Mouse (Mus musculus) gastrocnemius, postnatal 14 days (tissue): ENCODE measurements around the gene Wfdc6a. TPM values are rescaled to one million over a fixed set of nuclear protein-coding genes. Genes with fewer than 3 reads are reported as not detected.

Experiments
- DNase-seq: peaks from one replicate; pipeline ENCODE4 v3.0.0; 2021; ENCODE audit warnings: mixed read lengths
- intact Hi-C: fragments of 180-260 bp; cut with DNase I; formaldehyde crosslinking; loops from one replicate; pipeline ENCODE4 v1.15.1; 2025; ENCODE audit warnings: low total_unique reads
- total RNA-seq, 2 experiments: library from RNA; stranded (reverse); gene quantifications; 2 replicates each; pipeline ENCODE4 v1.2.3; 2021

The Wfdc6a gene
- total RNA-seq, 2 experiments from 2014 or later: not detected

DNA sequence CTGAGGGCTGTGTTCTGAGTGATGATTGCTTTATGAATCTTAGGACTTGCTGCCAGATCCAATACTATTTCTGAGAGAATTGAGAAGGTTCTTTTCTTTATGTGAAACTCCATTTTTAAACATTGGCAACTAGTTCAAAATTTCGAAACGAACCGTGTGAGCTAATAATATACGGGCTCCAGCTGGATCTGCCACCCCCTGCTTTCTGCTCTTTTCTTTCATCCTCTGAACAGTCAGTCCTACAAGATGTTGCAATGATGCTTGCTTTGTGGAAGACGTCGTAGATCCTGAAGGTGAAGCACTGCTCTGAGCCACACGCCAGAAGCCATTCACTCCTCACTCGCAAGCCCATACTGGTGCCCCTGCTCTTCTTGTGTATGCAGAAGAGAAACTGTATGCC, 26.8 kb downstream of the Wfdc6a start:
- DNase-seq: no peak
- intact Hi-C loops: no loop called here

DNA sequence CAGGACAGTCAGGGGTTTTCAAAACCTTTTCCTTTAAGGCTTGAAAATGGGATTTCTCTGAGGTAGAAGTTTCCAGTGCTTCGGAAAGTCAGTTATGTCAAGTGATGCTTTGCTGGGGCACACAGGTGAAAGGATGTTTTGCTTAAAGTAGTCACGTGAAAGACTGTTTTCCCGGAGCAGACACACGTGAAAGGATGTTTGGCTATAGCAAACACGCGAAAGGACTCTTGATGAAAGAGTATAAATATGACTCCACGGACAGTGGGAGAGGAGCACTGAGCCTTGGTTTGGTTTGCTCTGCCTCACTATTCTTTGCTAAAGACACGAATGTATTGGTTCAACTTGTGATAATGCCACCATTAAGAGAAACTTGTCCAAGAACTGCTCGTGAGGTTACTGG, 33.7 kb downstream of the Wfdc6a start:
- intact Hi-C loops: no loop called here
- DNase-seq: no peak

DNA sequence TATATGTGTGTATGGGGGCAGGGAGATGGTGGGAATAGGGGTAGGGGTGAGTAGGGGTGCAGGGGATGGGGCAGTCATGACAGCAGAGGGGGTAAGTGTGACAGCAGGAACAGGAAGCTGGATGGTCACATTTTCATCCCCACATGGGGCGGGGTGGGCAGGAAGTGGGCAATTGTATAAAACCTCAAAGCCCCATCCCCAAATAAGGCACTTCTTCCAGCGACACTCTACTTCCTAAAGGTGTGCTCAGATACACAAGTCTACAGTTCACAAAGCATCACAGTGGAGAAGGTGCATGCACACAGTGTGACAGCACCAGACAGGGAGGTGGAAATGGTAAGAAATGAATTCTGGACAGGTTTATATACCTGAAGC, 34.4 kb downstream of the Wfdc6a start:
- intact Hi-C loops: no loop called here
- DNase-seq: no peak

DNA sequence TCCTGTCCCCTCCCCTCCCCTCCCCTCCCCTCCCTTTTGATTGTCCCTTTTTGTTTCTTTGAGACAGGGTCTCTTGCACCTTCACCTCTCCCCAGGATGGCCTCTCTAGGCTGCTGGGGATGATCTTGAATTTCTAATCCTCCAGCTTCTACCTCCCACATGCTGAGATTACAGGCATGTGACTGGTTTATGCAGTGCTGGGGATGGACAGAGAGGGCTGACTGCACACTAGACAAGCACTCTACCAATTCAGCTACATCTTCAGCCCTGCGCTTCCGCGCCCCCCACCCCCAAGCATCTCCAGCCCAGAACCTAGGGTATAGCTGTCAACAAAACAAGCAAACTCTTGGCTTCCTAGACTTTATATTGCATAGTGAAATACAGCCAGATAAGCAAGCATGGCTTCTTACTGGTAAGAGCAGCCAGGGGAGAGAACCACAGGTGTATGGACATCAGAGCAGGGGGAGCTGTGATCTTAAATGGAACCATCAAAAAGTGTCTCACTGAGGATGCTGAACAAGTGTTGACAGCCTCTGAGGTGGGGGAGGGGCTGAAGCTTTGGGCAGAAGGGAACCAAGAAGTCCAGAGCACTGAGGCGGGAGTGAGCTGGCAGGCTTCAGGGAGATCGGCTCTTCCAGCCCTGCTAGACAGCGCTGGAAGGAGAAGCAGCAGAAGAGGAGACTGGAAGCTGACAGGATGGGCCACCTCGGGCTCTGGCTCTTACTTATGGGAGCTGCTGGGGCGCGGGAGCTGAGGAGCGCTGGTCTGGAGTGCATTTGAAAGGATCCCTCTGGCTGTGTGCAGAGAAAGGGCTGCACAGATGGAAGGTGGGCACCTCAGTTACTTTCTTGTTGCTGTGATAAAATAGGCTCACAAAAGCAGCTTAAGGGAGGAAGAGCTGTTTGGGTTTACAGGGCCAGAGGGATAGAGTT, 35.0 kb downstream of the Wfdc6a start:
- intact Hi-C loops: no loop called here
- no peak for DNase-seq

DNA sequence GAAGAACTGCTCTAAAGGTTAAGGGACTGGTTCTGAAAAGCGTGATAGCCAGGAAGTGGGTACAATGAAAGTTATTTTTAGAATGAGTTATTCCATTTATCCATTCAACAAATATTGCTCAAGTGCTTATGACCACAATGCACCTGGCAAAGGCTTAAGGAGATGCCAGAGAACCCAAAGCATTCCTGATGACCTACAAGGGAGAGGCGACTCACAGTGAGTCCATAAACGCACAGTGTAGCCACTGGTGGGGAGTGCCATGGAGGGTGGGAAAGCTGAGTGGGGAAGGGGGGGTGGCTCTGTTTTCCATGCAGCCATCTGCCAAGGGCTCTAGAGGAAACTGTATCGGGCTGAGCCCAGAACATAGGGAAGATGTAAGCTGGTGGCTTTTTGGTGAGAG, 35.9 kb downstream of the Wfdc6a start:
- intact Hi-C loops: no loop called here

DNA sequence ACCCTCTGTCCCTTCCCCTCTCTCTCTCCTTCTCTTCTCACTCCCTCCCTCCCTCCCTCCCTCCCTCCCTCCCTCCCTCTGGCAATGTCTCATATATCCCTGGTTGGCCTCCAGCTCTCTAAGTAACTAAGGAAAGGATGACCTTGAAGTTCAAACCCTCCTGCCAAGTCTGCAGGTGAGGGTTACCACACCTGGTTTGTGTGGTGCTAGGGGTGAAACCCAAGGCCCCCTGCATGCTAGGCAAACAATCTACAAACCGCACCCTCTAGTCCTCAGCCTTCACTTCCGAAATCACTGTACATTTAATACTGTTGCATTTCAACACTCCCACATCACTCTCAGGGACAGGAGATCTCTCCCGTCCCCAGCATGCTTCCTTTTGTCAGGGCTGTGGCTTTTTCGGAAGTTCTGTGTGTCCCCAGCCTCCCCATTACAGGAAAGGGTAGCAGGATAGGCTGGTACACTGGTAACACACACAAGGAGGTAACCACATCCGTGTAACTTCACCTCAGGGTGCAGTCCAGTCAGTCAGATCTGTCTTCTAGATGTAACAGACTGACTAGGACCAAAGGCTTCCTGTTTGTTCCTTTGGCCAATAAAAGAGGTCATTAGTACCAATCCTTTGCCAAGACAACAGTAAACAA, 40.7 kb downstream of the Wfdc6a start:
- intact Hi-C loops: no loop called here
- no peak for DNase-seq

More for the DNA sequence above, 35.9 kb downstream of the Wfdc6a start:
- no peak for DNase-seq

DNA sequence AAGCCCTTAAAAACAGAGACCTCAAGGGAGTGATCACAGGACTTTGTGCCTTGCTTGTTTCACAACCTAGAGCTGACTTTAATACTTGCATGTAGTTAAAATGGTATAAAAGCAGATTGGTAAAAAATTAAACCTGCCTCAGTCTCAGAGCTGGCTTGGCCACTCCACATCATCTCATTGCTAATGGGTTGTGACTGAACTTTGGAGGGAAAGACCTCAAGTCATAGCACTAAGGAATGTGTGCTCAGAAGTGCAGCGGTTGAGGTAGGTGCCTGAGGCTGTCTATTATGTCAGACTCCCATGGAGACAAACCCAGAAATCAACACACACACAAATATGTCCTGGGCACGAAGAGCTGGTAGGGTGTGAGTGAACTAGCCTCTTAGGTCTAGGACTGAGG, 41.5 kb downstream of the Wfdc6a start:
- no peak for DNase-seq
- intact Hi-C loops: no loop called here

DNA sequence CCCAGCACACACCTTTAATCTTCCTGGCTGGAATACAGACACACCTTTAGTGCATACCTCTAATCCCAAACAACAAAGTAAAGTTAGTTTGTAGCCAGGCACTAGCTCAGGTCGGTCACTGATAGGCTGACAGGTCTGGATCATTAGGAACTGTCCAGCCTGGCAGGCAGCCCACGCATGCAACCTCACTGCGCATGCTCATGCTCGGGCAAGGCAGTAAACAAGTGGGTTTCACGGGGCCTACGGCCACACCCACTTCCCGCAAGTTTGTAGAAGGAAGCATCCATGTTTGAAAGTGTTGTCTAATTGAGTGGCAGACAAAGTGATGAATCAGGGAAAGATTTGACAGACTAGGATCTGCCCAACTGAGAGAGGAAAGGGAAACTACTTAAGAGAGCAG, 42.6 kb downstream of the Wfdc6a start:
- intact Hi-C loops: no loop called here
- DNase-seq: no peak

DNA sequence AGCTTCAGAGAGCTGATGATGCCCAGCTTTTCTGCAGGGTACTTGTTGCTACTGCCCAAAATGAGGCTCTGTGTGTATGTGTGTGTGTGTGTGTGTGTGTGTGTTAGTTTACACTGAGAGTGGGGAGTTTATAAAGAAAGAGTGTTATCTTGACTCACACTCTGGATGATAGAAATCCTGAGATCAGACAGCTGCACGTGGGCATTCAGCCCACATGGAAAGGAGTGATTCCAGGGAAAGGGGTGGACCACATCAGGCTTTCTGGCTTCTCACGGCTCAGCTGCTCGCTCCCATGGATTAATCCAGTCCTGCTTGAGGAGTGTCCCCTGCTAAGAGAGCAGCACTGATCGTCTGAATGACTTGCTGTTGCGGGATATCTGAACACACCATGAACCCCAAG, 43.1 kb downstream of the Wfdc6a start:
- intact Hi-C loops: no loop called here
- DNase-seq: no peak

DNA sequence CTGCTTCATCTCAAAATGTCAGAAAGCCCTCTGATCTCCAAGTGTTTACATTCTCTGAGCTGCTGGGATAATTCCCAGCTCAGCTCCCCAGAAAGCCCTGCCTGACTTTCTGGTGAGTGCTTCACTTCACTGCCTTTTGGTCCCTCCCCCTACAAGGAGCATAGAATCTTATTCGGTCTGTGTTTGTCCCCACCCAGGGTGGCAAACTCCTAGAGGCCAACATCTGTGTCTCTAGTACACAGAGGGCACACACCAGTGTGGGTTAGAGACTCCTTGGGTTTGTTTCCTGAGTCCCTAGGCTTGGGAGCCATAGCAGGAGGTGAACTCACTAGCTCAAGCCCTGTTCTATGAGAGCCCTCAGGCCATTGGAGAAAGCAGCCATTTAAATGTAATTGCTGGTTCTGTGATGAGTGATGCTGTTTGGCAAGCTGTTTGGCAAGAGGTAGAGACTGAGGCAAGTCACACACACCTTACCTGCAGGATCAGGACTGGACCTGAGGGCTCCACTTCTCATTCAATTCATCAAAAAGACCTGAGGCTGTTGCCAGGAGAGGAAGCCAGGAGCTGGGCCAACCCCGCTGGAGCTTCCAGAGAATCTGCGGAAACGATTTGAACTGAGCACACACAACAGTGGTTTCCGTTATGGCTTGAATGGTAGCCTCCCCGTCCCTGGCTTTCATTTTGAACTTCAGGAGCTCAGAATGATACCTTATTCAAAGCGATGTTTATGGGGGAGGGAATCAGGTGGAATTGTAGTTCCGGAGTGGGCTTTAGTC, 44.4 kb downstream of the Wfdc6a start:
- intact Hi-C loops: no loop called here
- DNase-seq: peak; percentile 30

DNA sequence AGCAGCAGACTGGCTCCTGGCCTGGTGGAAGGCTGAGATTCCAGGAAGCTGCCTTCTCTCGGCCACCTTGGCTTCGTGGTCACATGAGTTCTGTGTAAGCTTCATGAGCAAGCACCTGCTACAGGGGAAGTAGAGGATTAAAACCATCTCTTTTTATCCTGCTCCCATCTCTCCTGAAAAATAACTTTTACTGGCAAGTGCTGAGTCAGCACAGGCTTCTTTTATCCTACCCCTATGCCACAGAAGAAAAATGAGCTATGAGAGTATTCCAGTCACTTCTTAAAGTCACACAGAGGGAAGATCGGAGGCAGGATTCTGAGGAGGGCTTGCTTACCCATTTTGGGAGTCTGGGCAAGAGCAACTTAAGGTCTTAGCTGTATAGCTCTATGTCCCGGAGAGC, 48.2 kb downstream of the Wfdc6a start:
- DNase-seq: no peak
- intact Hi-C loops: no loop called here

DNA sequence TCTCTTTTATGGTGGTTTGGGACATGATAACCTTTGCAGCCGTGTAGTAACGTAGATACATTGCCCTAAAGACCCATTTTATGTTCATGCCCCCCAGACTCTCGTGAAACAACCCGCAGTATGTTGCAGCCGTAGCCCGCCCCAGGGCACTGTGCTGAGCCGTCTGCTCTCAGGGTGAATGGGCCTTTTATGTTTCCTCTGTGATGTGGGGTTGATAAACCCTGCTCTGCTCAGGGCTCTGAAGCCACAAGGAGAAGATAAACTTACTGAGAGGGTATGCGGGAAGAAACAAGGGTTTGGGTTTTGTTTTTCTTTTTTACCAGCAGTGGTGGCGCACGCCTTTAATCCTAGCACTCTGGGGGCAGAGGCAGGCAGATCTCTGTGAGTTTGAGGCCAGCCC, 50.9 kb downstream of the Wfdc6a start:
- no peak for DNase-seq
- intact Hi-C loops: no loop called here

DNA sequence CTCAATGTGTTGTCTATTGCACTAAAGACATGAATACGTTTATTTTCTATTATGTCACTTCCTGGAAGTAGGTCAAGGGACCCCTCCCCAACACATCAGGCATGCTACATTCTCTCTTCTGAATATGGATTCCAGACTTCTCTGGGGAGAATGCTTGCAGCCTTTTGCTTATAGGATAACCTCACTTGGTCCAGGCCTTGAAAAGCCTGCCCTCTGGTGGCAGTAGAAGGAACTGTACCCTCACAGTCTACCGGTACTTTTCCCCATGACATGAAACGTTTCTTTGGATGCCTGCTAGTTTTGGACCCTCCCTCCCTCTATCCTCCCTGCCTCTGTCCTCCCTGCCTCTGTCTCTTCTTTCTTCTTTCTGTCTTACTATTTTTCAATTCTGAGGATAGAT, 54.1 kb downstream of the Wfdc6a start:
- intact Hi-C loops: no loop called here
- DNase-seq: peak; percentile 51

Other genes starting within 250 kb of the Wfdc6a start
- gene Slpi, start 196.4 kb downstream of the Wfdc6a start, total RNA-seq: under 1 TPM; 0.64 to 0.66 TPM
- gene Rbpjl, start 182.3 kb downstream of the Wfdc6a start, total RNA-seq: under 1 TPM in 1 of 2 experiments, not detected in 1; 0.07 TPM
- 1 to 10 TPM; 3.7 to 5.4 TPM for gene Matn4, start 180.3 kb downstream of the Wfdc6a start, total RNA-seq
- gene Sdc4, start 141.6 kb downstream of the Wfdc6a start, total RNA-seq: 10 to 100 TPM; 45.1 to 72.6 TPM
- 10 to 100 TPM; 15.0 to 15.6 TPM for gene Sys1, start 128.5 kb downstream of the Wfdc6a start, total RNA-seq
- gene Gm20458, start 124.5 kb downstream of the Wfdc6a start, total RNA-seq: 1 to 10 TPM in 1 of 2 experiments, under 1 TPM in 1; 0.62 to 2.6 TPM
- gene Trp53tg5, start 111.7 kb downstream of the Wfdc6a start, total RNA-seq: not detected
- gene Dbndd2, start 99.3 kb downstream of the Wfdc6a start, total RNA-seq: 10 to 100 TPM; 14.6 to 20.6 TPM
- gene Pigt, start 87.9 kb downstream of the Wfdc6a start, total RNA-seq: 10 to 100 TPM; 36.8 to 41.0 TPM
- not detected for gene Wfdc2, start 23.0 kb downstream of the Wfdc6a start, total RNA-seq
- gene Spint3, start 12.0 kb downstream of the Wfdc6a start, total RNA-seq: not detected
- gene Eppin, start 8.1 kb upstream of the Wfdc6a start, total RNA-seq: not detected
- gene Wfdc6b, start 28.1 kb upstream of the Wfdc6a start, total RNA-seq: not detected
- not detected for gene Wfdc8, start 28.2 kb upstream of the Wfdc6a start, total RNA-seq
- gene Wfdc16, start 53.3 kb upstream of the Wfdc6a start, total RNA-seq: not detected
- not detected for gene Wfdc10, start 70.6 kb upstream of the Wfdc6a start, total RNA-seq
- gene Wfdc9, start 71.1 kb upstream of the Wfdc6a start, total RNA-seq: not detected
- gene Wfdc11, start 88.6 kb upstream of the Wfdc6a start, total RNA-seq: not detected
- not detected for gene Wfdc13, start 99.7 kb upstream of the Wfdc6a start, total RNA-seq
- gene Spint4, start 113.1 kb upstream of the Wfdc6a start, total RNA-seq: not detected
- not detected for gene Spint5, start 129.9 kb upstream of the Wfdc6a start, total RNA-seq
- not detected for gene Wfdc3, start 160.5 kb upstream of the Wfdc6a start, total RNA-seq
- 10 to 100 TPM; 23.4 to 26.6 TPM for gene Dnttip1, start 160.5 kb upstream of the Wfdc6a start, total RNA-seq
- gene Ube2c, start 184.5 kb upstream of the Wfdc6a start, total RNA-seq: 1 to 10 TPM; 6.9 to 8.1 TPM
- gene Tnnc2, start 194.5 kb upstream of the Wfdc6a start, total RNA-seq: over 10,000 TPM; 14,912 to 15,737 TPM
- 10 to 100 TPM; 18.0 to 18.7 TPM for gene Snx21, start 200.4 kb upstream of the Wfdc6a start, total RNA-seq
- gene Acot8, start 219.4 kb upstream of the Wfdc6a start, total RNA-seq: 1 to 10 TPM; 9.0 to 9.7 TPM
- 1 to 10 TPM; 1.1 to 1.2 TPM for gene Zswim3, start 219.7 kb upstream of the Wfdc6a start, total RNA-seq
- 1 to 10 TPM; 3.3 to 4.6 TPM for gene Zswim1, start 237.2 kb upstream of the Wfdc6a start, total RNA-seq
- gene Spata25, start 243.1 kb upstream of the Wfdc6a start, total RNA-seq: under 1 TPM in 1 of 2 experiments, not detected in 1; 0.49 TPM
- gene Ctsa, start 247.4 kb upstream of the Wfdc6a start, total RNA-seq: 10 to 100 TPM; 51.4 to 55.2 TPM
- 10 to 100 TPM; 44.8 to 49.4 TPM for gene Neurl2, start 248.0 kb upstream of the Wfdc6a start, total RNA-seq